Mouse (Mus musculus): ENCODE results near the gene Plod2.

- TF ChIP-seq CTCF (IDR thresholded peaks at IDR 0.05; ENCODE audit: borderline replicate concordance, insufficient read depth, low read depth, low read length) (no peak), POLR2A (IDR thresholded peaks at IDR 0.05; ENCODE audit: borderline replicate concordance, insufficient read depth, low read length) (no peak)
These were observed 30.3 kb upstream of the Plod2 start for GRCm38 (mm10) chr9:92511696-92512095.
